Mouse (Mus musculus) CH12.LX (cell line): ENCODE results near the gene Dab1. TPM values are rescaled to one million over a fixed set of nuclear protein-coding genes. Genes with fewer than 3 reads are reported as not detected.

Experiments used
- DNase-seq: peaks from one replicate; pipeline ENCODE4 v3.0.0-alpha.2; 2013; ENCODE audit errors: extremely low read depth
- H3K27ac ChIP-seq: 2 replicates; pipeline ENCODE4 v1.5.1; 2012; ENCODE audit warnings: low read depth, mild to moderate bottlenecking, control low read depth, moderate library complexity; ENCODE audit not compliant: insufficient read depth
- H3K27me3 ChIP-seq: replicated peaks from 2 replicates; pipeline ENCODE3; 2012; ENCODE audit warnings: inconsistent platforms
- H3K36me3 ChIP-seq, 2 experiments: replicated peaks in 1 of 2; 2 replicates each; pipeline versions ENCODE3 to v1.6.1; 2012; ENCODE audit warnings: inconsistent platforms in 1 of 2, low read length in 1 of 2, mild to moderate bottlenecking in 1 of 2, mixed read lengths in 1 of 2, moderate library complexity in 1 of 2; ENCODE audit not compliant: control insufficient read depth in 1 of 2, insufficient read depth in 1 of 2
- H3K4me1 ChIP-seq, 2 experiments: 2 replicates each; pipeline ENCODE4 v1.6.1; 2012; ENCODE audit warnings: inconsistent platforms in 1 of 2, moderate library complexity in 1 of 2; ENCODE audit not compliant: insufficient read depth in 2 of 2, control insufficient read depth in 1 of 2
- H3K4me2 ChIP-seq: 2 replicates; pipeline ENCODE4 v1.6.1; 2012; ENCODE audit warnings: low read depth, mild to moderate bottlenecking, control low read depth; ENCODE audit not compliant: poor library complexity, insufficient read depth, severe bottlenecking
- H3K4me3 ChIP-seq, 3 experiments: fragments of 150-350 bp in 1 of 3; sonication (generic) in 1 of 3; replicated peaks in 1 of 3; 2 replicates each; pipeline versions ENCODE3 to v1.5.1; 2011 to 2012; ENCODE audit warnings: low read depth in 2 of 3, low read length in 2 of 3, mild to moderate bottlenecking in 2 of 3, moderate library complexity in 2 of 3, control low read depth in 1 of 3, improper control_type of control experiment in 1 of 3, inconsistent platforms in 1 of 3, mixed read lengths in 1 of 3; ENCODE audit not compliant: poor library complexity in 1 of 3
- H3K79me2 ChIP-seq: replicated peaks from 2 replicates; pipeline ENCODE4 v1.6.1; 2012; ENCODE audit warnings: mild to moderate bottlenecking, moderate library complexity; ENCODE audit not compliant: control insufficient read depth, poor library complexity, insufficient read depth, severe bottlenecking; ENCODE audit errors: extremely low read depth
- H3K9ac ChIP-seq: 2 replicates; pipeline ENCODE4 v1.6.1; 2012; ENCODE audit warnings: low read depth, mild to moderate bottlenecking, control low read depth, moderate library complexity; ENCODE audit not compliant: insufficient read depth
- H3K9me3 ChIP-seq: replicated peaks from 2 replicates; pipeline ENCODE3; 2012; ENCODE audit warnings: low read length, inconsistent platforms, mixed read lengths
- CHD2 ChIP-seq: IDR thresholded peaks from 2 replicates; pipeline ENCODE4 v1.6.1; 2011; ENCODE audit warnings: low read length, improper control_type of control experiment
- E2F4 ChIP-seq: IDR thresholded peaks from 2 replicates; pipeline ENCODE4 v1.6.1; 2011; ENCODE audit warnings: low read depth, low read length, improper control_type of control experiment; ENCODE audit not compliant: insufficient replicate concordance
- ETS1 ChIP-seq: conservative IDR thresholded peaks from 2 replicates; pipeline ENCODE4 v1.6.1; 2012; ENCODE audit warnings: low read depth, mild to moderate bottlenecking, inconsistent platforms, low read length, improper control_type of control experiment, moderate library complexity
- IRF4 ChIP-seq: IDR thresholded peaks from 2 replicates; pipeline ENCODE4 v1.6.1; 2014; ENCODE audit warnings: low read depth, mild to moderate bottlenecking, inconsistent platforms, low read length, improper control_type of control experiment
- MAFK ChIP-seq: IDR thresholded peaks from 2 replicates; pipeline ENCODE4 v1.6.1; 2011; ENCODE audit warnings: low read length, improper control_type of control experiment; ENCODE audit not compliant: insufficient replicate concordance
- MAX ChIP-seq: IDR thresholded peaks from 2 replicates; pipeline ENCODE4 v1.6.1; 2011; ENCODE audit warnings: low read length, improper control_type of control experiment
- MAZ ChIP-seq: IDR thresholded peaks from 2 replicates; pipeline ENCODE4 v1.6.1; 2012; ENCODE audit warnings: low read depth, mild to moderate bottlenecking, inconsistent platforms, low read length, improper control_type of control experiment, moderate library complexity
- MXI1 ChIP-seq: IDR thresholded peaks from 2 replicates; pipeline ENCODE4 v1.6.1; 2011; ENCODE audit warnings: mild to moderate bottlenecking, low read depth, low read length, improper control_type of control experiment
- MYC ChIP-seq: IDR thresholded peaks from 2 replicates; pipeline ENCODE4 v1.6.1; 2011; ENCODE audit warnings: low read depth, mild to moderate bottlenecking, improper control_type of control experiment, low read length
- NELFE ChIP-seq: IDR thresholded peaks from 2 replicates; pipeline ENCODE4 v1.6.1; 2011; ENCODE audit warnings: low read depth, low read length, improper control_type of control experiment
- NRF1 ChIP-seq: IDR thresholded peaks from 2 replicates; pipeline ENCODE4 v1.6.1; 2014; ENCODE audit warnings: low read depth, mild to moderate bottlenecking, inconsistent platforms, low read length, improper control_type of control experiment, moderate library complexity
- PAX5 ChIP-seq: IDR thresholded peaks from 2 replicates; pipeline ENCODE4 v1.6.1; 2012; ENCODE audit warnings: low read length, inconsistent platforms, mixed read lengths
- POLR2A ChIP-seq: IDR thresholded peaks from 2 replicates; pipeline ENCODE4 v1.6.1; 2011; ENCODE audit warnings: low read depth, mild to moderate bottlenecking, improper control_type of control experiment, low read length
- POLR2AphosphoS2 ChIP-seq: IDR thresholded peaks from 2 replicates; pipeline ENCODE4 v1.6.1; 2011; ENCODE audit warnings: low read depth, low read length, improper control_type of control experiment
- RAD21 ChIP-seq: IDR thresholded peaks from 2 replicates; pipeline ENCODE4 v1.6.1; 2011; ENCODE audit warnings: low read depth, mild to moderate bottlenecking, low read length, improper control_type of control experiment, moderate library complexity
- RCOR1 ChIP-seq: conservative IDR thresholded peaks from 2 replicates; pipeline ENCODE4 v1.6.1; 2012; ENCODE audit warnings: low read depth, mild to moderate bottlenecking, inconsistent platforms, low read length, improper control_type of control experiment
- SMC3 ChIP-seq: IDR thresholded peaks from 2 replicates; pipeline ENCODE4 v1.6.1; 2011; ENCODE audit warnings: low read depth, low read length, improper control_type of control experiment
- TBP ChIP-seq: conservative IDR thresholded peaks from 2 replicates; pipeline ENCODE4 v1.6.1; 2011; ENCODE audit warnings: low read depth, low read length, improper control_type of control experiment
- USF2 ChIP-seq: conservative IDR thresholded peaks from 2 replicates; pipeline ENCODE4 v1.6.1; 2011; ENCODE audit warnings: low read depth, low read length, improper control_type of control experiment
- ZC3H11A ChIP-seq: IDR thresholded peaks from 2 replicates; pipeline ENCODE4 v1.6.1; 2012; ENCODE audit warnings: low read depth, mild to moderate bottlenecking, inconsistent platforms, low read length, improper control_type of control experiment
- ZKSCAN1 ChIP-seq: IDR thresholded peaks from 2 replicates; pipeline ENCODE4 v1.6.1; 2012; ENCODE audit warnings: low read depth, inconsistent platforms, low read length, improper control_type of control experiment, borderline replicate concordance
- dilution Hi-C: fragments of 300-500 bp; cut with MboI; formaldehyde crosslinking; loops from 2 replicates; pipeline ENCODE4 v1.14.3; 2020; ENCODE audit warnings: low sequenced_read_pairs; ENCODE audit not compliant: extremely low pct_unique_long_range_greater_than_20kb, extremely low pct_ligation_motif_present
- in situ Hi-C: fragments of 300-500 bp; cut with MboI; formaldehyde crosslinking; loops from 3 replicates; pipeline ENCODE4 v1.14.3; 2019; ENCODE audit warnings: low sequenced_read_pairs, low pct_ligation_motif_present, low pct_unique_long_range_greater_than_20kb, mixed read lengths
- polyA plus RNA-seq: library from polyadenylated mRNA; unstranded; fragments of >175 nt; gene quantifications from 2 replicates; pipeline ENCODE4 v1.2.1, GENCODE M21; 2012; ENCODE audit warnings: low read depth; ENCODE audit not compliant: insufficient read length
- total RNA-seq, 2 experiments: library from RNA; depleted of rRNA; stranded (reverse); fragments of 300-350 nt in 1 of 2; fragments of >200 nt in 1 of 2; gene quantifications; 2 replicates each; pipeline ENCODE4 v1.2.3; 2012 to 2014

Dab1 gene
- total and polyA plus RNA-seq, 3 experiments, result not detected

- Histone ChIP-seq H3K79me2 (no peaks in the 10 kb centered on the region), H3K27me3 (no peaks in the 10 kb centered on the region), H3K9ac (no peak overlapping the region)
- in situ Hi-C loops, result no loop called here
- dilution Hi-C loops, result no loop called here
- DNase-seq, result no peak
- TF ChIP-seq E2F4 (no peak), MAZ (no peak), POLR2A (no peak)
- TF ChIP-seq, all 38 proteins: peak for 0
- H3K9me3 ChIP-seq, result peaks cover 58% of the 10 kb centered on the region
- H3K36me3 ChIP-seq, result no peaks in the 10 kb centered on the region
- no peak overlapping the region for H3K4me3 ChIP-seq
- no peak overlapping the region for H3K4me2 ChIP-seq
- H3K27ac ChIP-seq, result no peak overlapping the region
- H3K4me1 ChIP-seq, result no peaks in the 10 kb centered on the region
Measured at GRCm38 (mm10) chr4:104276916-104277315, 657.8 kb downstream of the Dab1 start.

- Histone ChIP-seq H3K36me3 (no peaks in the 10 kb centered on the region), H3K27me3 (no peaks in the 10 kb centered on the region), H3K4me3 (no peak overlapping the region), H3K4me2 (no peak overlapping the region), H3K79me2 (no peaks in the 10 kb centered on the region), H3K4me1 (no peaks in the 10 kb centered on the region), H3K9me3 (peaks cover 86% of the 10 kb centered on the region), H3K9ac (no peak overlapping the region), H3K27ac (no peak overlapping the region)
- in situ Hi-C loops (no loop called here), dilution Hi-C loops (no loop called here)
- TF ChIP-seq NRF1 (no peak), PAX5 (no peak), ZC3H11A (no peak), SMC3 (no peak), POLR2AphosphoS2 (no peak), IRF4 (no peak), TBP (no peak), MAFK (no peak), USF2 (no peak), MXI1 (no peak), RAD21 (no peak), MYC (no peak), E2F4 (no peak), CHD2 (no peak), ZKSCAN1 (no peak), ETS1 (no peak), MAX (no peak), POLR2A (no peak), NELFE (no peak), RCOR1 (no peak)
- no peak for DNase-seq
Measured at GRCm38 (mm10) chr4:104281518-104281917, 662.4 kb downstream of the Dab1 start.
